Mouse (Mus musculus): ENCODE data around the gene Fmo3.

Gene Fmo3

GRCm38 (mm10) chr1:162984428-162984827, at the start of gene Fmo3:
Fmo3 (minus strand) TSS chr1:162984528.
- in situ Hi-C loops (cut with MboI; ENCODE audit: low pct_unique_long_range_greater_than_20kb in 1 of 2, low sequenced_read_pairs in 2 of 2, unreplicated experiment in 1 of 2) = no loop called here

GRCm38 (mm10) chr1:163023075-163023474, 38.7 kb upstream of the Fmo3 start:
- in situ Hi-C loops (cut with MboI; ENCODE audit: low pct_unique_long_range_greater_than_20kb in 1 of 2, low sequenced_read_pairs in 2 of 2, unreplicated experiment in 1 of 2) = no loop called here

GRCm38 (mm10) chr1:163009220-163009619, 24.9 kb upstream of the Fmo3 start:
- in situ Hi-C loops (cut with MboI; ENCODE audit: low pct_unique_long_range_greater_than_20kb in 1 of 2, low sequenced_read_pairs in 2 of 2, unreplicated experiment in 1 of 2) = no loop called here

GRCm38 (mm10) chr1:163003496-163003895, 19.2 kb upstream of the Fmo3 start:
- in situ Hi-C loops (cut with MboI; ENCODE audit: low pct_unique_long_range_greater_than_20kb in 1 of 2, low sequenced_read_pairs in 2 of 2, unreplicated experiment in 1 of 2) = no loop called here

GRCm38 (mm10) chr1:163001271-163001829, 17.0 kb upstream of the Fmo3 start:
- in situ Hi-C loops (cut with MboI; ENCODE audit: low pct_unique_long_range_greater_than_20kb in 1 of 2, low sequenced_read_pairs in 2 of 2, unreplicated experiment in 1 of 2) = no loop called here

- in situ Hi-C loops (cut with MboI; ENCODE audit: low pct_unique_long_range_greater_than_20kb in 1 of 2, low sequenced_read_pairs in 2 of 2, unreplicated experiment in 1 of 2) = no loop called here
Measured at GRCm38 (mm10) chr1:162987546-162987945, 3.2 kb upstream of the Fmo3 start.

GRCm38 (mm10) chr1:162986777-162987176, 2.4 kb upstream of the Fmo3 start:
- in situ Hi-C loops (cut with MboI; ENCODE audit: low pct_unique_long_range_greater_than_20kb in 1 of 2, low sequenced_read_pairs in 2 of 2, unreplicated experiment in 1 of 2) = no loop called here

GRCm38 (mm10) chr1:162986121-162986748, 1.9 kb upstream of the Fmo3 start:
- in situ Hi-C loops (cut with MboI; ENCODE audit: low pct_unique_long_range_greater_than_20kb in 1 of 2, low sequenced_read_pairs in 2 of 2, unreplicated experiment in 1 of 2) = no loop called here

GRCm38 (mm10) chr1:162963556-162963955, 20.8 kb downstream of the Fmo3 start:
- in situ Hi-C loops (cut with MboI; ENCODE audit: low pct_unique_long_range_greater_than_20kb in 1 of 2, low sequenced_read_pairs in 2 of 2, unreplicated experiment in 1 of 2) = no loop called here

- in situ Hi-C loops (cut with MboI; ENCODE audit: low pct_unique_long_range_greater_than_20kb in 1 of 2, low sequenced_read_pairs in 2 of 2, unreplicated experiment in 1 of 2) = no loop called here
Measured at GRCm38 (mm10) chr1:162957422-162957821, 26.9 kb downstream of the Fmo3 start.

- in situ Hi-C loops (cut with MboI; ENCODE audit: low pct_unique_long_range_greater_than_20kb in 1 of 2, low sequenced_read_pairs in 2 of 2, unreplicated experiment in 1 of 2) = no loop called here
Measured at GRCm38 (mm10) chr1:162953079-162953478, 31.2 kb downstream of the Fmo3 start.

GRCm38 (mm10) chr1:162949763-162950162, 34.6 kb downstream of the Fmo3 start:
- in situ Hi-C loops (cut with MboI; ENCODE audit: low pct_unique_long_range_greater_than_20kb in 1 of 2, low sequenced_read_pairs in 2 of 2, unreplicated experiment in 1 of 2) = no loop called here

GRCm38 (mm10) chr1:162947934-162948333, 36.4 kb downstream of the Fmo3 start:
- in situ Hi-C loops (cut with MboI; ENCODE audit: low pct_unique_long_range_greater_than_20kb in 1 of 2, low sequenced_read_pairs in 2 of 2, unreplicated experiment in 1 of 2) = no loop called here

GRCm38 (mm10) chr1:162946837-162947558, 37.3 kb downstream of the Fmo3 start:
- in situ Hi-C loops (cut with MboI; ENCODE audit: low pct_unique_long_range_greater_than_20kb in 1 of 2, low sequenced_read_pairs in 2 of 2, unreplicated experiment in 1 of 2) = no loop called here

GRCm38 (mm10) chr1:162943700-162944099, 40.6 kb downstream of the Fmo3 start:
- in situ Hi-C loops (cut with MboI; ENCODE audit: low pct_unique_long_range_greater_than_20kb in 1 of 2, low sequenced_read_pairs in 2 of 2, unreplicated experiment in 1 of 2) = no loop called here

GRCm38 (mm10) chr1:162938696-162939351, 45.5 kb downstream of the Fmo3 start:
- in situ Hi-C loops (cut with MboI; ENCODE audit: low pct_unique_long_range_greater_than_20kb in 1 of 2, low sequenced_read_pairs in 2 of 2, unreplicated experiment in 1 of 2) = no loop called here

- in situ Hi-C loops (cut with MboI; ENCODE audit: low pct_unique_long_range_greater_than_20kb in 1 of 2, low sequenced_read_pairs in 2 of 2, unreplicated experiment in 1 of 2) = no loop called here
Measured at GRCm38 (mm10) chr1:162937970-162938695, 46.2 kb downstream of the Fmo3 start.

- in situ Hi-C loops (cut with MboI; ENCODE audit: low pct_unique_long_range_greater_than_20kb in 1 of 2, low sequenced_read_pairs in 2 of 2, unreplicated experiment in 1 of 2) = no loop called here
Measured at GRCm38 (mm10) chr1:162937415-162937814, 46.9 kb downstream of the Fmo3 start, which contains the start of gene Fmo6. Fmo6 (minus strand) TSS chr1:162937515.
